In the genomic region with DNA sequence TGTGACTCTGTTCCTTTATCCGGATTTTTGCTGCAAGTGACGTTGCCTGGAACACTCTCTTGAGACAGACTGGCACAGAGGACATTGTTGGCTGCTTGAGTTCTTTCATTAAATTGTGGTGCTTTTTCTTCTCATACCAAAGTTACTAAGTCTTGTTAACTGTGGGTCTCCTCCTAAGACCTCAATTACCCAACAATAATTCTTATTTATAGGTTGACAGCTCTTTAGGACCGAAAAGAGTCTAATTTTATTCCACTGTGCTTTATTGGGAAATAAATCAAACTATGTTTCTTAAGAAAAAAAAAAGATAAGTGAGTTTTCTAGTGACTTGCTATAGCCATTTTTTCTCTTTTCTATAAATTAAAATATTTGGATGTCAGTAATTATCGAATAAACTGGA, we compare ENCODE assay signal across 23 mouse cellular contexts.
A peak's percentile ranks its signal among the peaks of the same experiment; 100 is the strongest.
DNase-seq lines count a peak whose midpoint lies in the region; ATAC-seq and TF ChIP-seq lines count a peak whose summit lies in the region.
"Had no signal": no experiment of that assay in that cellular context is flagged by ENCODE, and none has a peak within 500 bp of the region (broad histone marks: within the 10 kb centered on the region; RNA-seq: fewer than 3 reads in every experiment).

No protein-coding gene starts in this region.

- peak; percentile 76 for ATAC-seq in kidney, embryonic 14.5 days (ENCODE audit: low FRiP score, low TSS enrichment)
- ATAC-seq in kidney, postnatal 0 days (replicated peaks; ENCODE audit: low FRiP score, low read depth): no peak
- ATAC-seq: activated CD4-positive, CD25-positive, alpha-beta regulatory T cell, adult 4 months; CD4-positive, CD25-positive, alpha-beta regulatory T cell, adult 4 months; forebrain, embryonic 13.5 days; forebrain, embryonic 15.5 days; Patski had no signal

- DNase-seq in kidney, postnatal 10 days: no peak
- DNase-seq in kidney, postnatal 0 days (ENCODE audit: low spot score): peak; percentile 78
- DNase-seq in kidney, adult 11 months: no peak
- peak; percentile 14 for DNase-seq in hindlimb bud, embryonic 11.5 days (ENCODE audit: extremely low spot score, low read depth, low spot score)
- DNase-seq: adrenal gland, adult 8-10 months; adrenal gland, postnatal 14 days; adrenal gland, postnatal 36 days; B cell, adult 2 months; cerebellum, adult 11-12 months; cerebellum, adult 2 months; cerebellum, adult 9-10 months; cerebellum, postnatal 10 days; cerebellum, postnatal 25 days had no signal

- H3K4me3 ChIP-seq in kidney, embryonic 14.5 days (ENCODE audit: low read length): no peak overlapping the region
- no peak overlapping the region for H3K4me3 ChIP-seq in kidney, postnatal 0 days (replicated peaks; ENCODE audit: low read depth, low read length)
- H3K4me3 ChIP-seq: embryonic facial prominence, embryonic 10.5 days; embryonic facial prominence, embryonic 12.5 days; forebrain, embryonic 13.5 days; forebrain, embryonic 15.5 days had no signal

- H3K36me3 ChIP-seq in kidney, embryonic 14.5 days (ENCODE audit: control insufficient read depth, insufficient read depth, low read length): no peaks in the 10 kb centered on the region
- H3K36me3 ChIP-seq in kidney, postnatal 0 days (ENCODE audit: insufficient read depth, low read length): no peaks in the 10 kb centered on the region
- H3K36me3 ChIP-seq: embryonic facial prominence, embryonic 10.5 days; embryonic facial prominence, embryonic 12.5 days; forebrain, embryonic 15.5 days; G1E had no signal

- WGBS in kidney, embryonic 14.5 days: 35% methylated on average over 4 of the region's 4 CpGs
- WGBS in kidney, postnatal 0 days: 33% methylated on average over 4 of the region's 4 CpGs

- H3K27me3 ChIP-seq in kidney, embryonic 14.5 days (ENCODE audit: control insufficient read depth, insufficient read depth, low read length): no peaks in the 10 kb centered on the region
- no peaks in the 10 kb centered on the region for H3K27me3 ChIP-seq in kidney, postnatal 0 days (ENCODE audit: insufficient read depth, low read length)
- H3K27me3 ChIP-seq: CH12.LX; embryonic facial prominence, embryonic 12.5 days; forebrain, embryonic 13.5 days; forebrain, embryonic 15.5 days; Patski had no signal

- no peaks in the 10 kb centered on the region for H3K9me3 ChIP-seq in kidney, embryonic 14.5 days (ENCODE audit: control insufficient read depth, low read length)
- H3K9me3 ChIP-seq in kidney, postnatal 0 days (replicated peaks; ENCODE audit: low read length): no peaks in the 10 kb centered on the region
- H3K9me3 ChIP-seq: embryonic facial prominence, embryonic 10.5 days; embryonic facial prominence, embryonic 12.5 days; forebrain, embryonic 13.5 days; forebrain, embryonic 15.5 days had no signal

- no peak for TF ChIP-seq CTCF in kidney, postnatal 0 days (IDR thresholded peaks at IDR 0.05; ENCODE audit: low read depth)

- no peak overlapping the region for H3K27ac ChIP-seq in kidney, embryonic 14.5 days (ENCODE audit: low read depth, low read length)
- H3K27ac ChIP-seq in kidney, postnatal 0 days: no peak overlapping the region
- H3K27ac ChIP-seq: embryonic facial prominence, embryonic 10.5 days; embryonic facial prominence, embryonic 12.5 days; forebrain, embryonic 13.5 days; forebrain, embryonic 15.5 days had no signal

- no peak overlapping the region for H3K4me2 ChIP-seq in kidney, embryonic 14.5 days (replicated peaks; ENCODE audit: low read depth, low read length)
- H3K4me2 ChIP-seq in kidney, postnatal 0 days (ENCODE audit: low read length): no peak overlapping the region
- H3K4me2 ChIP-seq: embryonic facial prominence, embryonic 12.5 days; forebrain, embryonic 13.5 days; forebrain, embryonic 15.5 days had no signal

- no peak overlapping the region for H3K9ac ChIP-seq in kidney, embryonic 14.5 days (ENCODE audit: low read depth, low read length)
- no peak overlapping the region for H3K9ac ChIP-seq in kidney, postnatal 0 days (ENCODE audit: low read depth, low read length)
- H3K9ac ChIP-seq: embryonic facial prominence, embryonic 12.5 days; forebrain, embryonic 13.5 days; forebrain, embryonic 15.5 days had no signal

- no peaks in the 10 kb centered on the region for H3K4me1 ChIP-seq in kidney, embryonic 14.5 days (ENCODE audit: control insufficient read depth, insufficient read depth, low read length)
- no peaks in the 10 kb centered on the region for H3K4me1 ChIP-seq in kidney, postnatal 0 days (replicated peaks; ENCODE audit: insufficient read depth, low read length)
- H3K4me1 ChIP-seq: embryonic facial prominence, embryonic 10.5 days; embryonic facial prominence, embryonic 12.5 days; forebrain, embryonic 13.5 days; forebrain, embryonic 15.5 days had no signal

Comparison
In these comparisons a context has a peak if more than half of its experiments do, and no peak if none do; other contexts are left out.
1. DNase-seq: peak in kidney, postnatal 0 days (single experiment) and hindlimb bud, embryonic 11.5 days (single experiment); none in kidney, postnatal 10 days (single experiment) and kidney, adult 11 months (single experiment).